Mouse (Mus musculus) adrenal gland, postnatal 36 days (tissue): ENCODE measurements around the gene Rfxank. TPM values are rescaled to one million over a fixed set of nuclear protein-coding genes. Genes with fewer than 3 reads are reported as not detected.
A peak's percentile ranks its signal among the peaks of the same experiment; 100 is the strongest.

Source experiments
- DNase-seq, 2 experiments: peaks; one replicate each; pipeline ENCODE4 v3.0.0; 2021; ENCODE audit warnings: mixed read lengths in 1 of 2
- microRNA-seq: library from miRNA; unstranded; fragments of <30 nt; microRNA quantifications from one replicate; pipeline ENCODE4 v1.2.0, GENCODE M21; 2021
- total RNA-seq, 2 experiments: library from RNA; stranded (reverse); gene quantifications; 2 replicates each; pipeline ENCODE4 v1.2.3; 2021

Gene Rfxank
- total RNA-seq, 2 experiments from 2014 or later = 15.2 to 17.1 TPM

GRCm38 (mm10) chr8:70104922-70105321 is 34.0 kb downstream of the Rfxank start:
- no peak for DNase-seq

GRCm38 (mm10) chr8:70104506-70104905 is 34.4 kb downstream of the Rfxank start:
- peak; percentile 25 to 60 for DNase-seq

- DNase-seq = no peak
These were observed 38.7 kb downstream of the Rfxank start for GRCm38 (mm10) chr8:70100241-70100640.

- no peak for DNase-seq
These were observed 39.7 kb downstream of the Rfxank start for GRCm38 (mm10) chr8:70099276-70099675.

GRCm38 (mm10) chr8:70092786-70093185 is 46.2 kb downstream of the Rfxank start:
- no peak for DNase-seq

GRCm38 (mm10) chr8:70089296-70089960 is 49.5 kb downstream of the Rfxank start:
- no peak for DNase-seq

- DNase-seq = peak; percentile 48 to 65
These were observed 50.9 kb downstream of the Rfxank start for GRCm38 (mm10) chr8:70087836-70088650.

GRCm38 (mm10) chr8:70087237-70087636 is 51.7 kb downstream of the Rfxank start:
- DNase-seq = peak in 1 of 2 experiments; percentile 18

GRCm38 (mm10) chr8:70086151-70086550 is 52.8 kb downstream of the Rfxank start:
- DNase-seq = no peak

- DNase-seq = peak in 1 of 2 experiments; percentile 11
These were observed 54.5 kb downstream of the Rfxank start for GRCm38 (mm10) chr8:70084191-70085065.

- peak; percentile 76 to 80 for DNase-seq
These were observed 55.7 kb downstream of the Rfxank start, which contains the start of gene Hapln4 for GRCm38 (mm10) chr8:70083285-70083684. Gene Hapln4, plus strand, starts transcription at chr8:70083457.

- DNase-seq = no peak
These were observed 57.0 kb downstream of the Rfxank start for GRCm38 (mm10) chr8:70081976-70082375.

Small RNAs within 50 kb of the gene (microRNA-seq; reads per million reads assigned to microRNA genes)
- gene Mir7066 = not detected

Other genes with a start within 250 kb of the Rfxank start
- under 1 TPM; 0.53 to 0.56 TPM for gene Tssk6, start 237.0 kb downstream of the Rfxank start, total RNA-seq
- gene Ndufa13, start 236.6 kb downstream of the Rfxank start, total RNA-seq = 100 to 1,000 TPM; 166 to 176 TPM
- gene Yjefn3, start 236.4 kb downstream of the Rfxank start, total RNA-seq = 1 to 10 TPM; 1.9 to 2.7 TPM
- 10 to 100 TPM; 93.2 to 94.3 TPM for gene Gatad2a, start 142.8 kb downstream of the Rfxank start, total RNA-seq
- 10 to 100 TPM; 56.7 to 63.4 TPM for gene Mau2, start 96.4 kb downstream of the Rfxank start, total RNA-seq
- gene Sugp1, start 96.3 kb downstream of the Rfxank start, total RNA-seq = 10 to 100 TPM; 30.9 to 31.5 TPM
- gene Tm6sf2, start 66.2 kb downstream of the Rfxank start, total RNA-seq = 1 to 10 TPM in 1 of 2 experiments, under 1 TPM in 1; 0.56 to 1.1 TPM
- gene Hapln4, start 55.7 kb downstream of the Rfxank start, total RNA-seq = under 1 TPM; 0.33 to 0.50 TPM
- gene Ncan, start 18.3 kb downstream of the Rfxank start, total RNA-seq = under 1 TPM; 0.23 to 0.46 TPM
- gene Nr2c2ap, start 7.8 kb downstream of the Rfxank start, total RNA-seq = 10 to 100 TPM; 17.7 to 21.5 TPM
- gene Borcs8, start 345 bp upstream of the Rfxank start, total RNA-seq = 10 to 100 TPM; 52.5 to 55.0 TPM
- gene Mef2b, start 557 bp upstream of the Rfxank start, total RNA-seq = under 1 TPM; 0.46 to 0.49 TPM
- 10 to 100 TPM; 70.2 to 74.5 TPM for gene Tmem161a, start 33.2 kb upstream of the Rfxank start, total RNA-seq
- 10 to 100 TPM; 28.5 to 44.0 TPM for gene Slc25a42, start 73.2 kb upstream of the Rfxank start, total RNA-seq
- 10 to 100 TPM; 24.0 to 34.1 TPM for gene Sugp2, start 95.1 kb upstream of the Rfxank start, total RNA-seq
- 10 to 100 TPM; 10.7 to 13.6 TPM for gene Armc6, start 95.3 kb upstream of the Rfxank start, total RNA-seq
- 10 to 100 TPM; 16.7 to 20.9 TPM for gene Homer3, start 143.7 kb upstream of the Rfxank start, total RNA-seq
- 10 to 100 TPM; 69.9 to 72.0 TPM for gene Ddx49, start 163.3 kb upstream of the Rfxank start, total RNA-seq
- 100 to 1,000 TPM; 194 to 215 TPM for gene Cope, start 163.4 kb upstream of the Rfxank start, total RNA-seq
- 1 to 10 TPM; 1.8 to 2.2 TPM for gene Cers1, start 176.6 kb upstream of the Rfxank start, total RNA-seq
- under 1 TPM in 1 of 2 experiments, not detected in 1; 0.30 TPM for gene Gdf1, start 190.7 kb upstream of the Rfxank start, total RNA-seq
- 10 to 100 TPM; 62.2 to 67.6 TPM for gene Upf1, start 214.1 kb upstream of the Rfxank start, total RNA-seq
- gene Comp, start 234.4 kb upstream of the Rfxank start, total RNA-seq = not detected